Mouse (Mus musculus) kidney, embryonic 14.5 days (tissue): ENCODE measurements around the gene Itk. TPM values are rescaled to one million over a fixed set of nuclear protein-coding genes. Genes with fewer than 3 reads are reported as not detected.

Source experiments
- ATAC-seq: fragments of 200-750 bp; cut with Nextera tagmentation; 2 replicates; pipeline ENCODE4 v1.8.0; 2017; ENCODE audit warnings: moderate number of reproducible peaks, mild to moderate bottlenecking, moderate TSS enrichment, moderate library complexity; ENCODE audit not compliant: low FRiP score, low TSS enrichment
- H3K27ac ChIP-seq: fragments of 300-500 bp; sonication (generic); 2 replicates; pipeline ENCODE4 v1.5.1; 2014; ENCODE audit warnings: low read depth, mild to moderate bottlenecking, low read length, moderate library complexity, mixed read lengths
- H3K27me3 ChIP-seq: fragments of 300-500 bp; sonication (generic); 2 replicates; pipeline ENCODE4 v1.6.1; 2014; ENCODE audit warnings: mild to moderate bottlenecking, low read length; ENCODE audit not compliant: control insufficient read depth, insufficient read depth
- H3K36me3 ChIP-seq: fragments of 300-500 bp; sonication (generic); 2 replicates; pipeline ENCODE4 v1.6.1; 2014; ENCODE audit warnings: low read length, mixed read lengths; ENCODE audit not compliant: control insufficient read depth, insufficient read depth
- H3K4me1 ChIP-seq: fragments of 300-500 bp; sonication (generic); 2 replicates; pipeline ENCODE4 v1.6.1; 2014; ENCODE audit warnings: low read length, mixed read lengths; ENCODE audit not compliant: control insufficient read depth, insufficient read depth
- H3K4me2 ChIP-seq: fragments of 300-500 bp; sonication (generic); replicated peaks from 2 replicates; pipeline ENCODE4 v1.6.1; 2014; ENCODE audit warnings: low read depth, mild to moderate bottlenecking, low read length
- H3K4me3 ChIP-seq: fragments of 300-500 bp; sonication (generic); 2 replicates; pipeline ENCODE4 v1.5.1; 2014; ENCODE audit warnings: mild to moderate bottlenecking, low read length
- H3K9ac ChIP-seq: fragments of 300-500 bp; sonication (generic); 2 replicates; pipeline ENCODE4 v1.6.1; 2014; ENCODE audit warnings: low read depth, mild to moderate bottlenecking, low read length, moderate library complexity
- H3K9me3 ChIP-seq: fragments of 300-500 bp; sonication (generic); 2 replicates; pipeline ENCODE4 v1.6.1; 2016; ENCODE audit warnings: low read length; ENCODE audit not compliant: control insufficient read depth
- WGBS: fragments of 180-500 bp; shearing (Covaris S2); extraction: QIAGEN DNeasy Blood & Tissue Kit; methylation state at CpG from one replicate; pipeline ENCODE4 v1.1.7; 2014; 5-methylcytosine and 5-hydroxymethylcytosine counted together
- polyA plus RNA-seq: library from polyadenylated mRNA; unstranded; fragments of >200 nt; fragmentation: Nextera tagmentation; extraction: Ambion mirVana; gene quantifications from 2 replicates; pipeline ENCODE4 v1.2.1, GENCODE M21; 2014

Itk gene
- polyA plus RNA-seq, 1 experiment from 2014 or later = 0.58 TPM

DNA sequence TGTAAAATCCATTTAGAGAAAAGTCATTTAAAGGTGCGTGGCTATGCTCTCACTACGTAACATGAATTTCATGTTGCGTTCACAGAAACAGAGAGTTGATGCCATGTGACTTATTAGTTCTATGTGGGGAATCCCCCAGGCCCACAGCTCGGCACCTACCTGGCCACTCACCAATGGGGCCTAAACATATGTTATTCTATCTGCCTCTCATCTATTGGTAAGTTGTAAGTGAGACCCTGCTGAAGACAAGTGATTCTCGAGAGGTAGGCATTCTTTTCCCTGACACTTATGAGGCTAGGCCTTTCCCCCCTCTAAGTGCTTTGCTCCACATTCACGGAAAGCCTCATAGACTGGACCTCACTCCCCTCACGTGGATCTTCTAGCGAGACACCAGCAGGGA, 2.8 kb downstream of the Itk start:
- Histone ChIP-seq H3K9me3 (no peaks in the 10 kb centered on the region), H3K27me3 (no peaks in the 10 kb centered on the region), H3K27ac (no peak overlapping the region), H3K9ac (no peak overlapping the region), H3K36me3 (no peaks in the 10 kb centered on the region), H3K4me1 (no peaks in the 10 kb centered on the region), H3K4me2 (no peak overlapping the region), H3K4me3 (no peak overlapping the region)
- WGBS = 79% methylated on average over 8 of the region's 8 CpGs
- ATAC-seq = no peak

- H3K36me3 ChIP-seq = no peaks in the 10 kb centered on the region
- ATAC-seq = no peak
- no peak overlapping the region for H3K9ac ChIP-seq
- no peaks in the 10 kb centered on the region for H3K27me3 ChIP-seq
- WGBS = 68% methylated on average over 2 of the region's 2 CpGs
- no peaks in the 10 kb centered on the region for H3K9me3 ChIP-seq
- no peak overlapping the region for H3K4me3 ChIP-seq
- H3K4me2 ChIP-seq = no peak overlapping the region
- H3K4me1 ChIP-seq = no peaks in the 10 kb centered on the region
- H3K27ac ChIP-seq = no peak overlapping the region
Measured at GRCm38 (mm10) chr11:46384925-46385324, 4.4 kb downstream of the Itk start.

- 97% methylated on average over 4 of the region's 4 CpGs for WGBS
- no peak for ATAC-seq
- Histone ChIP-seq H3K4me3 (no peak overlapping the region), H3K4me2 (no peak overlapping the region), H3K27me3 (no peaks in the 10 kb centered on the region), H3K9me3 (no peaks in the 10 kb centered on the region), H3K36me3 (no peaks in the 10 kb centered on the region), H3K4me1 (no peaks in the 10 kb centered on the region), H3K9ac (no peak overlapping the region), H3K27ac (no peak overlapping the region)
Measured at GRCm38 (mm10) chr11:46382466-46382865, 6.8 kb downstream of the Itk start.

DNA sequence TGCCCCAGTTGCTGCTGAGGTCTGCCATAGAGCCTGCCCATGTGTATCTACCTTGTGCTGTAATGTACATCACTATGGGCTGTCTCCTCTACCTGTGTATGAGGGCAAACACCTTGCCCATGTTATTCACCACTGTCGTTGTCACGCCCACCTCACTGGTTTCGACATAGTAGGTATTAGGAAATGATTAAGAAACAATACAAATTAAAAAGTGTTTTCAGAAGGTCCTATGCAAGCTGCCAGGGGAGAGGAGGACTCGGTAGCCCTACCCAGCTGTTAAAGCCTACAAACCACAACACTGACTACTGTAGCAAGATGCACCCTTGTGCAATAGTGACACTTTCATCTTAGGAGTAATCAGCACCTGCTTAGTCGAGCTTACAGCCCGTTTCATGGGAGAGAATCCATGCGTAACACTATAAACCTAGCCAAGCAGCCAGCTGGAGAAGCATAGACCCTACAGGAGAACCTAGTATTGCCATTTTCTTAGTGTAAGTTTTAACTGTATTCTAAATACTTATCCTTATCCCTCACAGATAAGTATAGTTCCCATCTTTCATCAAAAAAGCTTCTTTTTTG, 9.1 kb downstream of the Itk start:
- no peaks in the 10 kb centered on the region for H3K27me3 ChIP-seq
- H3K36me3 ChIP-seq = no peaks in the 10 kb centered on the region
- H3K9me3 ChIP-seq = no peaks in the 10 kb centered on the region
- no peak overlapping the region for H3K9ac ChIP-seq
- no peak for ATAC-seq
- 63% methylated on average over 7 of the region's 7 CpGs for WGBS
- H3K4me3 ChIP-seq = no peak overlapping the region
- no peak overlapping the region for H3K27ac ChIP-seq
- H3K4me2 ChIP-seq = no peak overlapping the region
- H3K4me1 ChIP-seq = no peaks in the 10 kb centered on the region

DNA sequence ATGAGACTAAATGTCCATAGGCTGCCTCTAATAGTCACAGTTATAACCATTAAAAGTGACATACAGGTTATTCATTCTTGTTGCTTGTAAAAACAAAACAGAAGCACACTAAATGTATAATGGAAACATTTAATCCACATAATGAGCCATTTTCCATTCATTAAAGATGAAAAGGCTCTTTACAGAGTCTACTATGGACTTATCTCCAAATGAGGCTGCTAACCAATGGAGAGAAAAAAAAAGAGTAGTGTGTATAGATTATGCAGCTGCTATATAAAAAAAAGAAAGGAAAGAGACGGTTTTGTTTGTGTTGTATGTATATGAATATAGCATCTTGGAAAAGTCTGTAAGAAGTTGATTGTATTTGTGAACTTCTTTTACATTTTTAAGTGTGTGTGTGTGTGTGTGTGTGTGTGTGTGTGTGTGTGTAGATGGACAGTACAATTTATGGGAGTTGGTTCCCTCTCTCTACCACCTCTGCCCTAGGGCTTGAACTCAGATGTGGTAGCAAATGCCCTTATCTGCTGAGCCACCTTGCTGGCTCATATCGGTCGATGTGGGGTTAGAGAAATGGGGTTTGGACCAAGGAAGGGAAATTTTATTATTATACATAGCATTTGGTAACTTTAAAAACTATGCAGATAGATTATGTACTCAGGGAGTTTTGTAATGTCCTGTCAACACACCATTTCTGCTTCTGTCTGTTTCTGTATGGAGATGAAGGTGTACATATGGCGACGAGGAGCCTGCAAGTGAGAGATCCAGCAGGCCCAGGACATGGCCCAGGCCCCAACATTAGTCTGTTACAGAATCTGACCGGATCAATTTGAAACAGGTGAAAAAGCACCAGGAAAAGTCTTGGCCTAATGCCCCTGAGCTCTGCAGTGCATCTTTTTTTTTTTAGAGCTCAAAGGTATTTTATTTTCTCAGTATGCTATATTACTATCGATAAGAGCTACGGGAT, 11.2 kb downstream of the Itk start:
- ATAC-seq = no peak
- Histone ChIP-seq H3K4me3 (no peak overlapping the region), H3K27ac (no peak overlapping the region), H3K27me3 (no peaks in the 10 kb centered on the region), H3K36me3 (no peaks in the 10 kb centered on the region), H3K9ac (no peak overlapping the region), H3K4me1 (no peaks in the 10 kb centered on the region), H3K4me2 (no peak overlapping the region), H3K9me3 (no peaks in the 10 kb centered on the region)
- WGBS = 89% methylated on average over 8 of the region's 8 CpGs

DNA sequence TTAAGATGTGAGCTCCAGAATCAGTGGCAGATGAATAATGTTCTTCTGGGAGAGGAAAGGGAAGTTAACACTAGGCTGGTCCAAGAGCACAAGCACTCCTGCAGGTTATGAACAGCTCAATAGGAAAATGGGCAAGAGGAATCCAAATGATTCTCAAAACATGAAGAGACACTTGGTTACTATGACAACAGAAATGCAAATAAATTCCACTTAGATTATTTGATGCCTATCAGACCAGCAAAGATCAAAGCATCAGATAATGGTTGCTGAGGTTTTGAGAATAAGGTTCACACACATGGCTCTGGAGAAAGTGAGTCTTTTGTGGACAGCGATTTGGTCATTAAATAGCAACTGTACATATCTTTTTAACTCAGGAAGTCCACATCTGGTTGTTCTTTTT, 12.0 kb downstream of the Itk start:
- Histone ChIP-seq H3K9me3 (no peaks in the 10 kb centered on the region), H3K36me3 (no peaks in the 10 kb centered on the region), H3K27me3 (no peaks in the 10 kb centered on the region), H3K4me3 (no peak overlapping the region), H3K4me2 (no peak overlapping the region), H3K9ac (no peak overlapping the region), H3K27ac (no peak overlapping the region), H3K4me1 (no peaks in the 10 kb centered on the region)
- 85% methylated on average over 1 of the region's 1 CpGs for WGBS
- no peak for ATAC-seq

GRCm38 (mm10) chr11:46375015-46375414, 14.3 kb downstream of the Itk start:
- no peak overlapping the region for H3K9ac ChIP-seq
- H3K4me3 ChIP-seq = no peak overlapping the region
- no peak overlapping the region for H3K4me2 ChIP-seq
- H3K4me1 ChIP-seq = no peaks in the 10 kb centered on the region
- H3K9me3 ChIP-seq = no peaks in the 10 kb centered on the region
- no peaks in the 10 kb centered on the region for H3K36me3 ChIP-seq
- ATAC-seq = no peak
- no peaks in the 10 kb centered on the region for H3K27me3 ChIP-seq
- WGBS = 81% methylated on average over 8 of the region's 8 CpGs
- H3K27ac ChIP-seq = no peak overlapping the region

GRCm38 (mm10) chr11:46373071-46374030, 16.0 kb downstream of the Itk start:
- ATAC-seq = no peak
- Histone ChIP-seq H3K9me3 (no peaks in the 10 kb centered on the region), H3K27ac (no peak overlapping the region), H3K27me3 (no peaks in the 10 kb centered on the region), H3K9ac (no peak overlapping the region), H3K4me2 (no peak overlapping the region), H3K4me3 (no peak overlapping the region), H3K4me1 (no peaks in the 10 kb centered on the region), H3K36me3 (no peaks in the 10 kb centered on the region)
- WGBS = 79% methylated on average over 13 of the region's 13 CpGs
